Mouse (Mus musculus) cerebral cortex, adult 2 months (tissue): ENCODE measurements around the gene Gjc3.

Experiments used
- WGBS: fragments of 180-500 bp; shearing (Covaris S2); methylation state at CpG from one replicate; pipeline ENCODE4 v1.1.7; 2018; 5-methylcytosine and 5-hydroxymethylcytosine counted together

Gene Gjc3

GRCm38 (mm10) chr5:137962945-137963344 is at the start of gene Gjc3:
Gjc3 (minus strand) TSS chr5:137963098.
- 61% methylated on average over 8 of the region's 8 CpGs for WGBS

- 93% methylated on average over 5 of the region's 5 CpGs for WGBS
Measured at GRCm38 (mm10) chr5:138012382-138012781, 49.5 kb upstream of the Gjc3 start.

GRCm38 (mm10) chr5:138009437-138009836 is 46.5 kb upstream of the Gjc3 start:
- WGBS = 90% methylated on average over 5 of the region's 5 CpGs

GRCm38 (mm10) chr5:137986351-137986750 is 23.5 kb upstream of the Gjc3 start:
- WGBS = 83% methylated on average over 1 of the region's 1 CpGs

- 60% methylated on average over 4 of the region's 4 CpGs for whole genome bisulfite sequencing
Measured at GRCm38 (mm10) chr5:137981300-137981699, 18.4 kb upstream of the Gjc3 start, which contains the start of gene Azgp1. Azgp1 (plus strand) TSS chr5:137981520.

- WGBS = 70% methylated on average over 2 of the region's 2 CpGs
Measured at GRCm38 (mm10) chr5:137979081-137979480, 16.2 kb upstream of the Gjc3 start.

GRCm38 (mm10) chr5:137977291-137977690 is 14.4 kb upstream of the Gjc3 start:
- 47% methylated on average over 1 of the region's 1 CpGs for WGBS

GRCm38 (mm10) chr5:137975434-137975833 is 12.5 kb upstream of the Gjc3 start:
- WGBS = 48% methylated on average over 1 of the region's 1 CpGs

- 59% methylated on average over 3 of the region's 3 CpGs for WGBS
Measured at GRCm38 (mm10) chr5:137974724-137975123, 11.8 kb upstream of the Gjc3 start.

GRCm38 (mm10) chr5:137973738-137974137 is 10.8 kb upstream of the Gjc3 start:
- 40% methylated on average over 3 of the region's 3 CpGs for WGBS

- 74% methylated on average over 2 of the region's 2 CpGs for WGBS
Measured at GRCm38 (mm10) chr5:137973161-137973560, 10.3 kb upstream of the Gjc3 start.

GRCm38 (mm10) chr5:137956404-137956803 is 6.5 kb downstream of the Gjc3 start:
- WGBS = 86% methylated on average over 3 of the region's 3 CpGs

GRCm38 (mm10) chr5:137951218-137951617 is 11.7 kb downstream of the Gjc3 start:
- 40% methylated on average over 6 of the region's 6 CpGs for WGBS

GRCm38 (mm10) chr5:137943133-137943532 is 19.8 kb downstream of the Gjc3 start:
- 69% methylated on average over 1 of the region's 1 CpGs for WGBS

- 71% methylated on average over 4 of the region's 4 CpGs for WGBS
Measured at GRCm38 (mm10) chr5:137940948-137941347, 21.9 kb downstream of the Gjc3 start.

- 64% methylated on average over 4 of the region's 4 CpGs for WGBS
Measured at GRCm38 (mm10) chr5:137937238-137937637, 25.7 kb downstream of the Gjc3 start.

GRCm38 (mm10) chr5:137936486-137936885 is 26.4 kb downstream of the Gjc3 start:
- WGBS = 87% methylated on average over 2 of the region's 2 CpGs

GRCm38 (mm10) chr5:137933934-137934333 is 29.0 kb downstream of the Gjc3 start:
- 66% methylated on average over 2 of the region's 2 CpGs for WGBS

- WGBS = 89% methylated on average over 11 of the region's 11 CpGs
Measured at GRCm38 (mm10) chr5:137928439-137928838, 34.5 kb downstream of the Gjc3 start.

- WGBS = 62% methylated on average over 2 of the region's 2 CpGs
Measured at GRCm38 (mm10) chr5:137921532-137921931, 41.4 kb downstream of the Gjc3 start, which contains the start of gene Cyp3a13. Cyp3a13 (minus strand) TSS chr5:137921619.

- 77% methylated on average over 6 of the region's 6 CpGs for WGBS
Measured at GRCm38 (mm10) chr5:137915550-137915949, 47.3 kb downstream of the Gjc3 start.

- 92% methylated on average over 3 of the region's 3 CpGs for WGBS
Measured at GRCm38 (mm10) chr5:137909564-137910262, 53.2 kb downstream of the Gjc3 start.
